Mouse (Mus musculus): ENCODE results near the gene Akap6. TPM values are rescaled to one million over a fixed set of nuclear protein-coding genes. Genes with fewer than 3 reads are reported as not detected.

Gene Akap6
- polyA plus RNA-seq, 1 experiment from 2014 or later: 0.03 TPM

GRCm38 (mm10) chr12:52834781-52835279 lies 135.6 kb downstream of the Akap6 start:
- 95% methylated on average over 6 of the region's 6 CpGs for WGBS (ENCODE audit: missing documents)
- Histone ChIP-seq H3K79me2 (ENCODE audit: inconsistent target) (no peaks in the 10 kb centered on the region), H3K36me3 (ENCODE audit: inconsistent target) (no peaks in the 10 kb centered on the region), H3K4me3 (ENCODE audit: inconsistent target) (no peak overlapping the region), H3K27ac (no peak overlapping the region)

- H3K27ac ChIP-seq: no peak overlapping the region
- 89% methylated on average over 6 of the region's 6 CpGs for WGBS (ENCODE audit: missing documents)
- H3K4me3 ChIP-seq (ENCODE audit: inconsistent target): no peak overlapping the region
- no peaks in the 10 kb centered on the region for H3K36me3 ChIP-seq (ENCODE audit: inconsistent target)
- H3K79me2 ChIP-seq (ENCODE audit: inconsistent target): no peaks in the 10 kb centered on the region
Observed at GRCm38 (mm10) chr12:52835291-52835742, 136.1 kb downstream of the Akap6 start.

GRCm38 (mm10) chr12:52835914-52836546 lies 136.8 kb downstream of the Akap6 start:
- no peaks in the 10 kb centered on the region for H3K36me3 ChIP-seq (ENCODE audit: inconsistent target)
- WGBS (ENCODE audit: missing documents): 81% methylated on average over 12 of the region's 12 CpGs
- no peak overlapping the region for H3K27ac ChIP-seq
- no peaks in the 10 kb centered on the region for H3K79me2 ChIP-seq (ENCODE audit: inconsistent target)
- H3K4me3 ChIP-seq (ENCODE audit: inconsistent target): no peak overlapping the region

GRCm38 (mm10) chr12:52845982-52846381 lies 146.8 kb downstream of the Akap6 start:
- Histone ChIP-seq H3K4me3 (ENCODE audit: inconsistent target) (no peak overlapping the region), H3K27ac (peak overlapping the region; percentile 77)
- WGBS (ENCODE audit: missing documents): 75% methylated on average over 1 of the region's 1 CpGs

GRCm38 (mm10) chr12:52847020-52847419 lies 147.8 kb downstream of the Akap6 start:
- peak overlapping the region; percentile 77 for H3K27ac ChIP-seq
- H3K36me3 ChIP-seq (ENCODE audit: inconsistent target): no peaks in the 10 kb centered on the region
- H3K79me2 ChIP-seq (ENCODE audit: inconsistent target): no peaks in the 10 kb centered on the region
- no peak overlapping the region for H3K4me3 ChIP-seq (ENCODE audit: inconsistent target)
- 40% methylated on average over 4 of the region's 4 CpGs for WGBS (ENCODE audit: missing documents)

More at GRCm38 (mm10) chr12:52845982-52846381, 146.8 kb downstream of the Akap6 start:
- no peaks in the 10 kb centered on the region for H3K36me3 ChIP-seq (ENCODE audit: inconsistent target)
- no peaks in the 10 kb centered on the region for H3K79me2 ChIP-seq (ENCODE audit: inconsistent target)

- H3K36me3 ChIP-seq (ENCODE audit: inconsistent target): no peaks in the 10 kb centered on the region
- no peak overlapping the region for H3K4me3 ChIP-seq (ENCODE audit: inconsistent target)
- peak overlapping the region; percentile 77 for H3K27ac ChIP-seq
- 84% methylated on average over 13 of the region's 14 CpGs for WGBS (ENCODE audit: missing documents)
- H3K79me2 ChIP-seq (ENCODE audit: inconsistent target): no peaks in the 10 kb centered on the region
Observed at GRCm38 (mm10) chr12:52847830-52848518, 148.8 kb downstream of the Akap6 start.

GRCm38 (mm10) chr12:52848519-52848855 lies 149.3 kb downstream of the Akap6 start:
- Histone ChIP-seq H3K79me2 (ENCODE audit: inconsistent target) (no peaks in the 10 kb centered on the region), H3K4me3 (ENCODE audit: inconsistent target) (no peak overlapping the region), H3K36me3 (ENCODE audit: inconsistent target) (no peaks in the 10 kb centered on the region), H3K27ac (peak overlapping the region; percentile 77)
- WGBS (ENCODE audit: missing documents): 97% methylated on average over 7 of the region's 7 CpGs

- Histone ChIP-seq H3K4me3 (ENCODE audit: inconsistent target) (no peak overlapping the region), H3K36me3 (ENCODE audit: inconsistent target) (no peaks in the 10 kb centered on the region), H3K27ac (peak overlapping the region; percentile 93), H3K79me2 (ENCODE audit: inconsistent target) (no peaks in the 10 kb centered on the region)
- WGBS (ENCODE audit: missing documents): 96% methylated on average over 4 of the region's 4 CpGs
Observed at GRCm38 (mm10) chr12:52849297-52849696, 150.1 kb downstream of the Akap6 start.

- no peaks in the 10 kb centered on the region for H3K79me2 ChIP-seq (ENCODE audit: inconsistent target)
- H3K36me3 ChIP-seq (ENCODE audit: inconsistent target): no peaks in the 10 kb centered on the region
- WGBS (ENCODE audit: missing documents): 2% methylated on average over 7 of the region's 7 CpGs
- H3K27ac ChIP-seq: peak overlapping the region; percentile 93
- no peak overlapping the region for H3K4me3 ChIP-seq (ENCODE audit: inconsistent target)
Observed at GRCm38 (mm10) chr12:52850332-52851036, 151.3 kb downstream of the Akap6 start.

- Histone ChIP-seq H3K36me3 (ENCODE audit: inconsistent target) (no peaks in the 10 kb centered on the region), H3K79me2 (ENCODE audit: inconsistent target) (no peaks in the 10 kb centered on the region), H3K27ac (peak overlapping the region; percentile 93), H3K4me3 (ENCODE audit: inconsistent target) (no peak overlapping the region)
- WGBS (ENCODE audit: missing documents): 94% methylated on average over 5 of the region's 5 CpGs
Observed at GRCm38 (mm10) chr12:52851221-52851620, 152.0 kb downstream of the Akap6 start.

GRCm38 (mm10) chr12:52854236-52854679 lies 155.1 kb downstream of the Akap6 start:
- no peaks in the 10 kb centered on the region for H3K79me2 ChIP-seq (ENCODE audit: inconsistent target)
- no peaks in the 10 kb centered on the region for H3K36me3 ChIP-seq (ENCODE audit: inconsistent target)
- H3K4me3 ChIP-seq (ENCODE audit: inconsistent target): no peak overlapping the region
- no peak overlapping the region for H3K27ac ChIP-seq
- 88% methylated on average over 7 of the region's 7 CpGs for WGBS (ENCODE audit: missing documents)

- H3K79me2 ChIP-seq (ENCODE audit: inconsistent target): no peaks in the 10 kb centered on the region
- H3K4me3 ChIP-seq (ENCODE audit: inconsistent target): no peak overlapping the region
- no peaks in the 10 kb centered on the region for H3K36me3 ChIP-seq (ENCODE audit: inconsistent target)
- WGBS (ENCODE audit: missing documents): 82% methylated on average over 1 of the region's 1 CpGs
- no peak overlapping the region for H3K27ac ChIP-seq
Observed at GRCm38 (mm10) chr12:52856104-52856503, 156.9 kb downstream of the Akap6 start.

- Histone ChIP-seq H3K36me3 (ENCODE audit: inconsistent target) (no peaks in the 10 kb centered on the region), H3K4me3 (ENCODE audit: inconsistent target) (no peak overlapping the region), H3K79me2 (ENCODE audit: inconsistent target) (no peaks in the 10 kb centered on the region), H3K27ac (no peak overlapping the region)
- 97% methylated on average over 4 of the region's 4 CpGs for WGBS (ENCODE audit: missing documents)
Observed at GRCm38 (mm10) chr12:52857306-52857705, 158.1 kb downstream of the Akap6 start.

GRCm38 (mm10) chr12:52861922-52862321 lies 162.7 kb downstream of the Akap6 start:
- no peak overlapping the region for H3K27ac ChIP-seq
- no peaks in the 10 kb centered on the region for H3K36me3 ChIP-seq (ENCODE audit: inconsistent target)
- no peak overlapping the region for H3K4me3 ChIP-seq (ENCODE audit: inconsistent target)
- no peaks in the 10 kb centered on the region for H3K79me2 ChIP-seq (ENCODE audit: inconsistent target)
- 88% methylated on average over 3 of the region's 3 CpGs for WGBS (ENCODE audit: missing documents)
